Mouse (Mus musculus): ENCODE measurements around the gene Fam155a. TPM values are rescaled to one million over a fixed set of nuclear protein-coding genes. Genes with fewer than 3 reads are reported as not detected.
"Not testable (repeated sequence)": the region's sequence is repeated elsewhere in the genome, so short reads cannot be mapped to it uniquely, and the experiment has no call there.

The Fam155a gene
- total RNA-seq, 2 experiments from 2014 or later, result 93.7 to 104 TPM

GRCm38 (mm10) chr8:9709791-9710190, 61.2 kb downstream of the Fam155a start:
- intact Hi-C loops (cut with DNase I), result no loop called here
- DNase-seq (ENCODE audit: low spot score in 2 of 2), result no peak

GRCm38 (mm10) chr8:9707433-9707832, 63.5 kb downstream of the Fam155a start:
- peak; percentile 66 to 77 for DNase-seq (ENCODE audit: low spot score in 2 of 2)
- intact Hi-C loops (cut with DNase I), result no loop called here

GRCm38 (mm10) chr8:9694794-9695193, 76.2 kb downstream of the Fam155a start:
- peak in 1 of 2 experiments; percentile 76 for DNase-seq (ENCODE audit: low spot score in 2 of 2)
- intact Hi-C loops (cut with DNase I), result no loop called here

GRCm38 (mm10) chr8:9692370-9692769, 78.6 kb downstream of the Fam155a start:
- DNase-seq (ENCODE audit: low spot score in 2 of 2), result no peak
- intact Hi-C loops (cut with DNase I), result no loop called here

GRCm38 (mm10) chr8:9660014-9660413, 110.9 kb downstream of the Fam155a start:
- DNase-seq (ENCODE audit: low spot score in 2 of 2); intact Hi-C loops (cut with DNase I): not testable (repeated sequence)

- intact Hi-C loops (cut with DNase I), result no loop called here
- peak; percentile 35 to 40 for DNase-seq (ENCODE audit: low spot score in 2 of 2)
Observed at GRCm38 (mm10) chr8:9656901-9657300, 114.1 kb downstream of the Fam155a start.

- intact Hi-C loops (cut with DNase I), result no loop called here
- no peak for DNase-seq (ENCODE audit: low spot score in 2 of 2)
Observed at GRCm38 (mm10) chr8:9654826-9655225, 116.1 kb downstream of the Fam155a start.

- intact Hi-C loops (cut with DNase I), result no loop called here
Observed at GRCm38 (mm10) chr8:9653643-9654042, 117.3 kb downstream of the Fam155a start.

GRCm38 (mm10) chr8:9638162-9638561, 132.8 kb downstream of the Fam155a start:
- intact Hi-C loops (cut with DNase I), result no loop called here
- DNase-seq (ENCODE audit: low spot score in 2 of 2), result no peak

More at GRCm38 (mm10) chr8:9653643-9654042, 117.3 kb downstream of the Fam155a start:
- DNase-seq (ENCODE audit: low spot score in 2 of 2), result no peak

- intact Hi-C loops (cut with DNase I), result no loop called here
- DNase-seq (ENCODE audit: low spot score in 2 of 2), result no peak
Observed at GRCm38 (mm10) chr8:9635240-9635639, 135.7 kb downstream of the Fam155a start.

- DNase-seq (ENCODE audit: low spot score in 2 of 2), result no peak
- intact Hi-C loops (cut with DNase I), result no loop called here
Observed at GRCm38 (mm10) chr8:9607086-9607701, 163.8 kb downstream of the Fam155a start.

- intact Hi-C loops (cut with DNase I), result no loop called here
- DNase-seq (ENCODE audit: low spot score in 2 of 2), result no peak
Observed at GRCm38 (mm10) chr8:9596003-9596402, 175.0 kb downstream of the Fam155a start.

GRCm38 (mm10) chr8:9581836-9582235, 189.1 kb downstream of the Fam155a start:
- intact Hi-C loops (cut with DNase I), result no loop called here

GRCm38 (mm10) chr8:9580192-9580591, 190.8 kb downstream of the Fam155a start:
- DNase-seq (ENCODE audit: low spot score in 2 of 2), result no peak
- intact Hi-C loops (cut with DNase I), result no loop called here

More at GRCm38 (mm10) chr8:9581836-9582235, 189.1 kb downstream of the Fam155a start:
- peak; percentile 23 to 28 for DNase-seq (ENCODE audit: low spot score in 2 of 2)

- DNase-seq (ENCODE audit: low spot score in 2 of 2), result no peak
- intact Hi-C loops (cut with DNase I), result no loop called here
Observed at GRCm38 (mm10) chr8:9571977-9572376, 199.0 kb downstream of the Fam155a start.

- intact Hi-C loops (cut with DNase I), result no loop called here
- DNase-seq (ENCODE audit: low spot score in 2 of 2), result peak; percentile 11 to 28
Observed at GRCm38 (mm10) chr8:9569516-9570170, 201.3 kb downstream of the Fam155a start.

- no peak for DNase-seq (ENCODE audit: low spot score in 2 of 2)
- intact Hi-C loops (cut with DNase I), result no loop called here
Observed at GRCm38 (mm10) chr8:9549199-9549598, 221.8 kb downstream of the Fam155a start.

GRCm38 (mm10) chr8:9547558-9547954, 223.4 kb downstream of the Fam155a start:
- intact Hi-C loops (cut with DNase I), result no loop called here
- DNase-seq (ENCODE audit: low spot score in 2 of 2), result no peak

GRCm38 (mm10) chr8:9546919-9547557, 223.9 kb downstream of the Fam155a start:
- intact Hi-C loops (cut with DNase I), result no loop called here
- no peak for DNase-seq (ENCODE audit: low spot score in 2 of 2)

- DNase-seq (ENCODE audit: low spot score in 2 of 2), result no peak
- intact Hi-C loops (cut with DNase I), result no loop called here
Observed at GRCm38 (mm10) chr8:9546429-9546828, 224.5 kb downstream of the Fam155a start.

- intact Hi-C loops (cut with DNase I), result no loop called here
- no peak for DNase-seq (ENCODE audit: low spot score in 2 of 2)
Observed at GRCm38 (mm10) chr8:9545665-9546064, 225.3 kb downstream of the Fam155a start.

All from left cerebral cortex, postnatal 14 days (tissue).